Mouse (Mus musculus) limb, embryonic 15.5 days (tissue): ENCODE results near the gene Arhgef38. TPM values are rescaled to one million over a fixed set of nuclear protein-coding genes. Genes with fewer than 3 reads are reported as not detected.

Experiments used
- ATAC-seq: fragments of 200-750 bp; cut with Nextera tagmentation; 2 replicates; pipeline ENCODE4 v1.8.0; 2017; ENCODE audit warnings: low read depth, moderate TSS enrichment; ENCODE audit not compliant: insufficient number of reproducible peaks, low FRiP score, low TSS enrichment
- H3K27ac ChIP-seq: fragments of 300-500 bp; sonication (generic); 2 replicates; pipeline ENCODE4 v1.5.1; 2015; ENCODE audit warnings: moderate library complexity, mild to moderate bottlenecking, inconsistent platforms
- H3K27me3 ChIP-seq: fragments of 300-500 bp; sonication (generic); 2 replicates; pipeline ENCODE4 v1.6.1; 2015; ENCODE audit warnings: inconsistent platforms
- H3K36me3 ChIP-seq: fragments of 300-500 bp; sonication (generic); 2 replicates; pipeline ENCODE4 v1.6.1; 2015; ENCODE audit warnings: inconsistent platforms
- H3K4me1 ChIP-seq: fragments of 300-500 bp; sonication (generic); 2 replicates; pipeline ENCODE4 v1.6.1; 2015; ENCODE audit warnings: inconsistent platforms
- H3K4me2 ChIP-seq: fragments of 300-500 bp; sonication (generic); 2 replicates; pipeline ENCODE4 v1.6.1; 2015; ENCODE audit warnings: mild to moderate bottlenecking, inconsistent platforms
- H3K4me3 ChIP-seq: fragments of 300-500 bp; sonication (generic); 2 replicates; pipeline ENCODE4 v1.5.1; 2015; ENCODE audit warnings: mild to moderate bottlenecking, inconsistent platforms
- H3K9ac ChIP-seq: fragments of 300-500 bp; sonication (generic); 2 replicates; pipeline ENCODE4 v1.6.1; 2015; ENCODE audit warnings: inconsistent platforms
- H3K9me3 ChIP-seq: fragments of 300-500 bp; sonication (generic); 2 replicates; pipeline ENCODE4 v1.6.1; 2016; ENCODE audit warnings: inconsistent platforms
- WGBS: fragments of 180-500 bp; shearing (Covaris S2); methylation state at CpG from one replicate; pipeline ENCODE4 v1.1.7; 2015; 5-methylcytosine and 5-hydroxymethylcytosine counted together
- polyA plus RNA-seq: library from polyadenylated mRNA; unstranded; fragments of >200 nt; fragmentation: Nextera tagmentation; extraction: Ambion mirVana; gene quantifications from 2 replicates; pipeline ENCODE4 v1.2.1, GENCODE M21; 2015

Gene Arhgef38
- polyA plus RNA-seq, 1 experiment from 2014 or later, result not detected

DNA sequence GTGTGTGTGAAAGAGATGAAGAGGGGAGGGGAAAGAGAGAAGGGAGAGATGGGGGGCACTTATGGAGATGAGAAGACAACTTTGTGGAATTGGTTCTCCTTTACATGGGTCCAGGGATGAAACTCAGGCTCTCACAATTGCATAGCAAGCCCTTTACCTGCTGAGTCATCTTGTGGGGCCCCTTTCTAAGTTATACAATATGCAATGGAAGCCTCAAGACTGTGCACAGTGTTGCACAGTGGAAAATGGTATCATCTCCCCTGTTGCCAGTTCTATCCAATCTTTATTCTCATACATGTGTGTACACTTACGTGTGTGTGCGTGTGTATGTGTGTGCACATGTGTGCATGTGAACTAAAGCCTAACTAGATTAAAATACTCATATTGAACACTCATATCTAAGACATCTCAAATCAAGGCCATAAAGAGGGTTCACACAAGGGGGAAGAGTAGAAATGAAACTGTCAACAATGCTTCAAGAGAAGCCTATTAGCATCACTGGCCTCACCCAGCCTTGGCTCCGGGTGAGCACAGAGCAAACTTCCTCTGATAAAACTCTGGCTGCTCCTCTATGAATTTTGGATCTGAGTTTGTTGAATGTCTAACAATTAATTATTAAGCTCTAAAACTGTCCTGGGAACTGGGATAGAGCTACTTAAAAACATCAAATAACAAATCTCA lies 21.2 kb downstream of the Arhgef38 start:
- ATAC-seq, result no peak
- Histone ChIP-seq H3K27ac (no peak overlapping the region), H3K36me3 (no peaks in the 10 kb centered on the region), H3K9me3 (no peaks in the 10 kb centered on the region), H3K9ac (no peak overlapping the region), H3K27me3 (no peaks in the 10 kb centered on the region), H3K4me2 (no peak overlapping the region), H3K4me3 (no peak overlapping the region), H3K4me1 (no peaks in the 10 kb centered on the region)
- WGBS, result 89% methylated on average over 3 of the region's 3 CpGs

- Histone ChIP-seq H3K9ac (no peak overlapping the region), H3K4me1 (no peaks in the 10 kb centered on the region), H3K9me3 (no peaks in the 10 kb centered on the region), H3K36me3 (no peaks in the 10 kb centered on the region), H3K27ac (no peak overlapping the region), H3K4me3 (no peak overlapping the region), H3K4me2 (no peak overlapping the region), H3K27me3 (no peaks in the 10 kb centered on the region)
- WGBS, result 83% methylated on average over 3 of the region's 3 CpGs
- no peak for ATAC-seq
Measured at GRCm38 (mm10) chr3:133211324-133211723, 23.4 kb downstream of the Arhgef38 start.

GRCm38 (mm10) chr3:133203713-133204112 lies 31.0 kb downstream of the Arhgef38 start:
- Histone ChIP-seq H3K4me2 (no peak overlapping the region), H3K9ac (no peak overlapping the region), H3K4me3 (no peak overlapping the region), H3K27ac (no peak overlapping the region), H3K36me3 (no peaks in the 10 kb centered on the region), H3K27me3 (no peaks in the 10 kb centered on the region), H3K4me1 (no peaks in the 10 kb centered on the region), H3K9me3 (no peaks in the 10 kb centered on the region)
- ATAC-seq, result no peak
- 66% methylated on average over 2 of the region's 2 CpGs for WGBS

DNA sequence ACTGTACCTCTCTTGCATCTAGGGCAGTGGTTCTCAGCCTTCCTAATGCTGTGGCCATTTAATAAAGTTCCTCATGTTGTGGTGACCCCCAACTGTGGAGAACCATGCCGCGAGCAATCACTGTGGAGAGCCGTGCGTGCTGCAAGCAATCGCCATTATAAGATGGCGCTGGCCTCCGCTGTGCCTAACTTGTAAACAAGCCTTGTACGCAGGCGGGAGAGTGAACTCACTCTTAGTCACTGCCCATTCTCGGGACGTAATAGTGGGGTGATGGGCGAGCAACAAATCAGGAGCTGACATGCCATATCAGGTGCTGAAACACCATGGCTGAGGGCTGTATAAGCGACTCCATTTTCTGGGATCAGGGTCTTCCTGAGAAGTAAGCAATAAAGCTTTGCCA lies 32.6 kb downstream of the Arhgef38 start:
- 89% methylated on average over 13 of the region's 13 CpGs for WGBS
- ATAC-seq, result no peak

GRCm38 (mm10) chr3:133188930-133189329 lies 45.8 kb downstream of the Arhgef38 start:
- Histone ChIP-seq H3K4me2 (no peak overlapping the region), H3K4me1 (no peaks in the 10 kb centered on the region), H3K27me3 (no peaks in the 10 kb centered on the region), H3K9ac (no peak overlapping the region), H3K27ac (no peak overlapping the region), H3K4me3 (no peak overlapping the region), H3K9me3 (no peaks in the 10 kb centered on the region), H3K36me3 (no peaks in the 10 kb centered on the region)
- WGBS, result 71% methylated on average over 3 of the region's 3 CpGs
- no peak for ATAC-seq

More for the DNA sequence above, 32.6 kb downstream of the Arhgef38 start:
- H3K9ac ChIP-seq, result no peak overlapping the region
- H3K36me3 ChIP-seq, result no peaks in the 10 kb centered on the region
- no peaks in the 10 kb centered on the region for H3K4me1 ChIP-seq
- H3K4me3 ChIP-seq, result no peak overlapping the region
- H3K27ac ChIP-seq, result no peak overlapping the region
- no peak overlapping the region for H3K4me2 ChIP-seq
- H3K27me3 ChIP-seq, result no peaks in the 10 kb centered on the region
- H3K9me3 ChIP-seq, result no peaks in the 10 kb centered on the region

- Histone ChIP-seq H3K4me3 (no peak overlapping the region), H3K4me1 (no peaks in the 10 kb centered on the region), H3K27ac (no peak overlapping the region), H3K36me3 (no peaks in the 10 kb centered on the region), H3K9me3 (no peaks in the 10 kb centered on the region), H3K4me2 (no peak overlapping the region), H3K27me3 (no peaks in the 10 kb centered on the region), H3K9ac (no peak overlapping the region)
- no peak for ATAC-seq
- WGBS, result 91% methylated on average over 3 of the region's 3 CpGs
Measured at GRCm38 (mm10) chr3:133187524-133187923, 47.2 kb downstream of the Arhgef38 start.

GRCm38 (mm10) chr3:133176033-133176750 lies 58.6 kb downstream of the Arhgef38 start:
- Histone ChIP-seq H3K27me3 (no peaks in the 10 kb centered on the region), H3K4me2 (no peak overlapping the region)

GRCm38 (mm10) chr3:133172291-133172690 lies 62.5 kb downstream of the Arhgef38 start:
- H3K27me3 ChIP-seq, result no peaks in the 10 kb centered on the region
- 86% methylated on average over 4 of the region's 4 CpGs for WGBS
- no peaks in the 10 kb centered on the region for H3K9me3 ChIP-seq
- no peaks in the 10 kb centered on the region for H3K4me1 ChIP-seq
- H3K27ac ChIP-seq, result no peak overlapping the region
- no peak for ATAC-seq
- H3K36me3 ChIP-seq, result no peaks in the 10 kb centered on the region
- no peak overlapping the region for H3K9ac ChIP-seq
- H3K4me2 ChIP-seq, result no peak overlapping the region
- H3K4me3 ChIP-seq, result no peak overlapping the region

More at GRCm38 (mm10) chr3:133176033-133176750, 58.6 kb downstream of the Arhgef38 start:
- Histone ChIP-seq H3K27ac (no peak overlapping the region), H3K9ac (no peak overlapping the region), H3K4me1 (no peaks in the 10 kb centered on the region), H3K4me3 (no peak overlapping the region), H3K9me3 (no peaks in the 10 kb centered on the region), H3K36me3 (no peaks in the 10 kb centered on the region)
- ATAC-seq, result no peak
- 59% methylated on average over 12 of the region's 12 CpGs for WGBS

DNA sequence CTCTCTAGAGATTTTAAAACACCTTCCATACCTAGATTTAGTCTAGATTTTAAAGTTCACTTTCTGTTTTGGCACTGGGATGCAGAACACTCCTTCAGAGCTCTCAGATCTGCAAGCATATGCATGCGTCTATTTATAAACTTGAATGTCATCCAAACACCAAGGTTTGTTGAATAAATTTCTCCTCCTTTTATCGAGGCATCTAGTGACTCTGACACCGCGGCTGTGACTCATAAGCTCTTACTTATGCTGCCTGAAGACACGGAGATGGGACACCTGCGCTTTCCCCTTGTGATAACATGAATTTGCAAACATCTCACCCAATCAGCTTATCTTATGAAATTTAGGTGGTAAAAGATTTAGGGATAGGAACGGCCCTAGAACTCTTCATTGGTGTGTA lies 65.0 kb downstream of the Arhgef38 start:
- Histone ChIP-seq H3K27ac (no peak overlapping the region), H3K9me3 (no peaks in the 10 kb centered on the region), H3K4me1 (no peaks in the 10 kb centered on the region), H3K4me2 (no peak overlapping the region), H3K9ac (no peak overlapping the region), H3K4me3 (no peak overlapping the region), H3K36me3 (no peaks in the 10 kb centered on the region), H3K27me3 (no peaks in the 10 kb centered on the region)
- no peak for ATAC-seq
- 66% methylated on average over 7 of the region's 7 CpGs for WGBS

DNA sequence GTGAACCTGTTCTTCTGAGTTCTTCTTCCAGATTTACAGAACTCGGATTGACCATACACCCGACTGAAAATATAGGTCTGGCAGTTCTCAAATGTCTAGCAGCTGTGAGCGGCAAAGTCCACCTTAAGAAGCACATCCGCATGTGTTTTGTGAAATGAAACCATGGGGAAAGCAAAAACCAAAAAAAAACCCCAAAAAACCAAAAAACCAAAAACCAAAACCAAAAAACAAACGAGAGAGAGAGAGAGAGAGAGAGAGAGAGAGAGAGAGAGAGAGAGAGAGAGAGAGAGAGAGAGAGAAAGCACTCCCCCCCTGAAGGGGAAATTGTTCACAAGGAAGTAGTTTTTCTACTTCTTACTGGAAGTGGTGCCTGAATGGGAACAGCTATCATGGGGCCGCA lies 67.2 kb downstream of the Arhgef38 start:
- Histone ChIP-seq H3K27ac (no peak overlapping the region), H3K4me2 (no peak overlapping the region), H3K4me3 (no peak overlapping the region), H3K27me3 (no peaks in the 10 kb centered on the region), H3K36me3 (no peaks in the 10 kb centered on the region), H3K9ac (no peak overlapping the region), H3K9me3 (no peaks in the 10 kb centered on the region), H3K4me1 (0 out of 2 replicates have a peak, but pooled peaks cover 3% of the 10 kb centered on the region)
- WGBS, result 71% methylated on average over 6 of the region's 6 CpGs
- ATAC-seq, result no peak

DNA sequence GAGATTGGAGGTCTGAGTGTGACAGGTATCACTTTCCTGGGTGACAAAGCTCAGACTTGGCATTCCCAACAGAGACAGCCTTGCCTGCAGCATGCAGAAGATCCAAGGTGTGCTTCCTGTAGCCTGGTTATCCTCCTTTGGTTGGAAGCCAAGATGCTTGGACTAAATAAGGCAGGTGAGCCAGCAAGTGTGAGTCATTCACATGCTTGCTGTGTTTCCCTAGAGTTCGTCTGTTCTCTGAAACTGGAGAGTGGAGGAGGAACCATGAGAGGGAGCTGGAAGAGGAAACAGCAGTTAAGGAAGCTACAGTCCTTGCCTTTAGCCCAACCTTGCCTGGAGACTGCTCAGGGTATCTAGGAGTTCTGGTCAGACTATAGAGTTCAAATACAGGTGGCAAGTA lies 69.6 kb downstream of the Arhgef38 start:
- no peak overlapping the region for H3K9ac ChIP-seq
- no peaks in the 10 kb centered on the region for H3K27me3 ChIP-seq
- no peak overlapping the region for H3K4me3 ChIP-seq
- no peak overlapping the region for H3K4me2 ChIP-seq
- no peaks in the 10 kb centered on the region for H3K9me3 ChIP-seq
- 0 out of 2 replicates have a peak, but pooled peaks cover 3% of the 10 kb centered on the region for H3K4me1 ChIP-seq
- H3K36me3 ChIP-seq, result no peaks in the 10 kb centered on the region
- ATAC-seq, result no peak
- no peak overlapping the region for H3K27ac ChIP-seq
- 22% methylated on average over 1 of the region's 1 CpGs for WGBS

- ATAC-seq, result no peak
- Histone ChIP-seq H3K4me2 (no peak overlapping the region), H3K4me3 (no peak overlapping the region), H3K4me1 (0 out of 2 replicates have a peak, but pooled peaks cover 3% of the 10 kb centered on the region), H3K9me3 (no peaks in the 10 kb centered on the region), H3K36me3 (no peaks in the 10 kb centered on the region), H3K27me3 (no peaks in the 10 kb centered on the region), H3K27ac (no peak overlapping the region), H3K9ac (no peak overlapping the region)
- 83% methylated on average over 6 of the region's 6 CpGs for WGBS
Measured at GRCm38 (mm10) chr3:133163913-133164406, 70.8 kb downstream of the Arhgef38 start.
